Mouse (Mus musculus) stomach, embryonic 14.5 days (tissue): Measurements from ENCODE around the gene Mrps23. TPM values are rescaled to one million over a fixed set of nuclear protein-coding genes. Genes with fewer than 3 reads are reported as not detected.

ENCODE experiments used
- ATAC-seq: fragments of 200-750 bp; cut with Nextera tagmentation; 2 replicates; pipeline ENCODE4 v1.8.0; 2017; ENCODE audit warnings: low read depth, moderate TSS enrichment; ENCODE audit not compliant: insufficient number of reproducible peaks, insufficient read depth, low FRiP score
- H3K27ac ChIP-seq: fragments of 300-500 bp; sonication (generic); 2 replicates; pipeline ENCODE4 v1.5.1; 2014; ENCODE audit warnings: mild to moderate bottlenecking, low read length, moderate library complexity, mixed read lengths
- H3K27me3 ChIP-seq: fragments of 300-500 bp; sonication (generic); 2 replicates; pipeline ENCODE4 v1.6.1; 2014; ENCODE audit warnings: low read length, control low read depth, mixed read lengths; ENCODE audit not compliant: control insufficient read depth, insufficient read depth
- H3K36me3 ChIP-seq: fragments of 300-500 bp; sonication (generic); 2 replicates; pipeline ENCODE4 v1.6.1; 2014; ENCODE audit warnings: mild to moderate bottlenecking, control low read depth, low read length, moderate library complexity, mixed read lengths; ENCODE audit not compliant: control insufficient read depth, insufficient read depth
- H3K4me1 ChIP-seq: fragments of 300-500 bp; sonication (generic); 2 replicates; pipeline ENCODE4 v1.6.1; 2014; ENCODE audit warnings: low read length, control low read depth, mixed read lengths; ENCODE audit not compliant: control insufficient read depth, insufficient read depth
- H3K4me2 ChIP-seq: fragments of 300-500 bp; sonication (generic); replicated peaks from 2 replicates; pipeline ENCODE4 v1.6.1; 2014; ENCODE audit warnings: low read depth, low read length, control low read depth
- H3K4me3 ChIP-seq: fragments of 300-500 bp; sonication (generic); 2 replicates; pipeline ENCODE4 v1.5.1; 2014; ENCODE audit warnings: low read depth, low read length, control low read depth
- H3K9ac ChIP-seq: fragments of 300-500 bp; sonication (generic); replicated peaks from 2 replicates; pipeline ENCODE4 v1.6.1; 2014; ENCODE audit warnings: low read depth, mild to moderate bottlenecking, control low read depth, low read length, moderate library complexity, mixed read lengths
- H3K9me3 ChIP-seq: fragments of 300-500 bp; sonication (generic); 2 replicates; pipeline ENCODE4 v1.6.1; 2016; ENCODE audit warnings: low read depth, low read length, control low read depth; ENCODE audit not compliant: control insufficient read depth
- WGBS: fragments of 180-500 bp; shearing (Covaris S2); extraction: QIAGEN DNeasy Blood & Tissue Kit; methylation state at CpG from one replicate; pipeline ENCODE4 v1.1.7; 2014; 5-methylcytosine and 5-hydroxymethylcytosine counted together
- polyA plus RNA-seq: library from polyadenylated mRNA; unstranded; fragments of >200 nt; fragmentation: Nextera tagmentation; extraction: Ambion mirVana; gene quantifications from 2 replicates; pipeline ENCODE4 v1.2.1, GENCODE M21; 2014

Gene Mrps23
- polyA plus RNA-seq, 1 experiment from 2014 or later = 58.6 TPM

DNA sequence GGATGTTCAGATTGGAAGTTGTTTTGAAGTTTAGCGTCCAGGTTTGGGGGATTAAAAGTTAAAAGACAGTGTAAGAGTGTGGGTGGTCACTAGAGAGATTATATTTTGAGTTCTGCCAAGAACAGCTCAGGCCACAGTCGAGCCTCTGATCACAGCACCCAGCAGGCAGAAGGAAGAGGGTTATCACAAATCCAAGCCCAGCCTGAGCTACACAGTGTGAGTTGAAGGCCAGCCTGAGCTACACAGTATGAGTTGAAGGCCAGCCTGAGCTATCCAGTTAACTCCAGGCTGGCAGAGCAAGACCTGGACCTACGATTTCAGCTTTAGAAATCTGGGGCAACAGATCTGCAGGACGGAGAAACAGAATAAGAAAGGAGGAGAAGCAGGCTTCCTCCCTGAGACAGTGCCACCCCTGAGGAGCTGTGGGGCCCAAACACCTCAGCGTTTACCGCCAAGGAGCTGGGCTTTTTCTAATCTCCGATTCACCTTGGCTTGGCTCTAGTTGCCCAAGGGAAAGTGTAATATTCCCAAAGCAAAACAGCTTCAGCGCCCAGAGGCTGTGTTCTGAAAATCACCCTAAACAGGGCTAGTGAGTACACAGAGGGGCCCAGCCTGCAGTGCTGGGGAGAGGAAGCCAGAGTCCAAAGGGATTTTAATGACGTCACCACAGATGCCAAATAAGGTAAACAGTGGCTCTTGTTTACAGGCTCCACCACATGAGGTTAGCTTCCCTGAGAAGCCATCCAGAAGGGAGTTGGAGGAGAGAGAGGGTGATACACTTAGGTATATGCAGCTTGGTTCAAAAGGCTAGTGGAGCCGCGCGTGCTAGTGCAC lies 37.5 kb downstream of the Mrps23 start:
- H3K9ac ChIP-seq = no peak overlapping the region
- no peaks in the 10 kb centered on the region for H3K36me3 ChIP-seq
- no peaks in the 10 kb centered on the region for H3K9me3 ChIP-seq
- H3K27me3 ChIP-seq = no peaks in the 10 kb centered on the region
- no peak for ATAC-seq
- H3K4me1 ChIP-seq = peaks cover 4% of the 10 kb centered on the region; the same call in 1 of the 2 replicates
- H3K4me2 ChIP-seq = no peak overlapping the region
- no peak overlapping the region for H3K4me3 ChIP-seq
- H3K27ac ChIP-seq = no peak overlapping the region
- 45% methylated on average over 12 of the region's 12 CpGs for whole genome bisulfite sequencing

DNA sequence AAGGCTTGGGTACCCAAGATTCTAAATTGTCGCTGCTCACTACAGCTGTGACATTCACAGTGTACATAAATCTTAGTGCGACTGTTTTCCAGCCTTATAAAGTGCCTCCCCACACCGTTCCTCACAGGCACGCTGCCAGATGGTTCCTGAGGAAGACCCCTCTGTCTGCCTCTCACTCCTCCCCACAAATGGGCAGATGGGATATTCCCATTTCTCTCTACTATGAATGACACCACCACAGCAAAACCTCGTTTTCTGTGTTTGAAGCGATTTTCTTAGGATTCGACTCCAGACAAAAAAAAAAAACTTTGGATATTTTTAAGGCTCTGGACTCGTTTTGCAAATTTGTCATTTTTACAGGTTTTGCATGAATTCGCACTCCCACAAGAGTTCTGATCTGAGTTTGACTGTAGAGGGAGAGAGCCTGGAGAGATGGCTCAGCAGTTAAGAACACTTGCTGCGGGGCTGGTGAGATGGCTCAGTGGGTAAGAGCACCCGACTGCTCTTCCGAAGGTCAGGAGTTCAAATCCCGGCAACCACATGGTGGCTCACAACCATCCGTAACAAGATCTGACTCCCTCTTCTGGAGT lies 41.5 kb downstream of the Mrps23 start:
- Histone ChIP-seq H3K36me3 (no peaks in the 10 kb centered on the region), H3K4me2 (no peak overlapping the region), H3K9ac (no peak overlapping the region), H3K9me3 (no peaks in the 10 kb centered on the region), H3K4me1 (peaks cover 4% of the 10 kb centered on the region; the same call in 1 of the 2 replicates), H3K27me3 (no peaks in the 10 kb centered on the region), H3K4me3 (no peak overlapping the region), H3K27ac (no peak overlapping the region)
- WGBS = 75% methylated on average over 14 of the region's 14 CpGs
- ATAC-seq = no peak

DNA sequence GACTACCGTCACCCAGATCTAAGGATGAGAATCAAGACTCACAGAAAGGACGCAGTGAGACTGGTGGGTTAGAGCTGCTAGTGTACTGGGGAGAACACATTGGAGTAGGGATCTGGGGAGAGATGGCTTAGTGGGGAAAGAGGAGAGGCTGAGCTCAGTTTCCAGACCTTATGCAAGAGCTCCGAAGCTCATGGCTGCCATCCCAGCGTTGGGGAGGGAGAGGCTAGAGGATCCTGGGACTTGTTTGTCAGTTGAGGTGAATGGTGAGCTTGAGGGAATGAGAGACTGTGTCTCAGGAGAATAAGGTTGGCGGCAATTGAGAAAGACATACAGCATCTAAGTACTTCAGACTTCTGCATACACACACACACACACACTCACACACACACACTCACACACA lies 44.4 kb downstream of the Mrps23 start:
- H3K4me1 ChIP-seq = 0 out of 2 replicates have a peak, but pooled peaks cover 6% of the 10 kb centered on the region

DNA sequence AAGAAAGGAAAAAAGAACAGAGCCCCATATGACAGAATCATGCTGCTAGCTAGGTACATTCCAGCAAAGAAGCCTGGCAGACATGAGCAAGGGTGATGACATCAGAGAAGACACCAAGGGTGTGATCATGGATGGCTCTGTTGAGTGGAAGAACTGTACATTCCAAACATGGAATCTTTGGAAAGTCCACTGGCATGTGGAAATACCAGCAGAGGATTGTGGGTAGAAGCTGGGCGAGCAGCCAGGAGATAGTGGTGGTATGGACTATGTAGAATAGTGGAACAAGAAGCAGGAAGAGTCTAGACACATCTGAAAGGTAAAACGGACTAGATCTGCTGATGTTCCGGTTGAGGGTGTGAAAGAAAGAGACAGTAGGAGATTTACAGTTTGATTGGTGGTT lies 46.4 kb downstream of the Mrps23 start:
- H3K4me3 ChIP-seq = no peak overlapping the region
- no peak overlapping the region for H3K9ac ChIP-seq
- 79% methylated on average over 3 of the region's 3 CpGs for WGBS
- no peak overlapping the region for H3K4me2 ChIP-seq
- H3K9me3 ChIP-seq = no peaks in the 10 kb centered on the region
- H3K4me1 ChIP-seq = 0 out of 2 replicates have a peak, but pooled peaks cover 6% of the 10 kb centered on the region
- no peak overlapping the region for H3K27ac ChIP-seq
- no peak for ATAC-seq
- no peaks in the 10 kb centered on the region for H3K36me3 ChIP-seq
- no peaks in the 10 kb centered on the region for H3K27me3 ChIP-seq

More for the DNA sequence above, 44.4 kb downstream of the Mrps23 start:
- ATAC-seq = no peak
- Histone ChIP-seq H3K4me2 (no peak overlapping the region), H3K9me3 (no peaks in the 10 kb centered on the region), H3K9ac (no peak overlapping the region), H3K4me3 (no peak overlapping the region), H3K27me3 (no peaks in the 10 kb centered on the region), H3K36me3 (no peaks in the 10 kb centered on the region), H3K27ac (no peak overlapping the region)
- 60% methylated on average over 5 of the region's 5 CpGs for WGBS

GRCm38 (mm10) chr11:88251295-88251694 lies 47.1 kb downstream of the Mrps23 start:
- no peak for ATAC-seq
- H3K36me3 ChIP-seq = no peaks in the 10 kb centered on the region
- no peaks in the 10 kb centered on the region for H3K9me3 ChIP-seq
- no peak overlapping the region for H3K4me3 ChIP-seq
- H3K4me1 ChIP-seq = 0 out of 2 replicates have a peak, but pooled peaks cover 6% of the 10 kb centered on the region
- H3K27ac ChIP-seq = no peak overlapping the region
- H3K4me2 ChIP-seq = no peak overlapping the region
- 53% methylated on average over 7 of the region's 7 CpGs for WGBS
- no peaks in the 10 kb centered on the region for H3K27me3 ChIP-seq
- H3K9ac ChIP-seq = no peak overlapping the region

DNA sequence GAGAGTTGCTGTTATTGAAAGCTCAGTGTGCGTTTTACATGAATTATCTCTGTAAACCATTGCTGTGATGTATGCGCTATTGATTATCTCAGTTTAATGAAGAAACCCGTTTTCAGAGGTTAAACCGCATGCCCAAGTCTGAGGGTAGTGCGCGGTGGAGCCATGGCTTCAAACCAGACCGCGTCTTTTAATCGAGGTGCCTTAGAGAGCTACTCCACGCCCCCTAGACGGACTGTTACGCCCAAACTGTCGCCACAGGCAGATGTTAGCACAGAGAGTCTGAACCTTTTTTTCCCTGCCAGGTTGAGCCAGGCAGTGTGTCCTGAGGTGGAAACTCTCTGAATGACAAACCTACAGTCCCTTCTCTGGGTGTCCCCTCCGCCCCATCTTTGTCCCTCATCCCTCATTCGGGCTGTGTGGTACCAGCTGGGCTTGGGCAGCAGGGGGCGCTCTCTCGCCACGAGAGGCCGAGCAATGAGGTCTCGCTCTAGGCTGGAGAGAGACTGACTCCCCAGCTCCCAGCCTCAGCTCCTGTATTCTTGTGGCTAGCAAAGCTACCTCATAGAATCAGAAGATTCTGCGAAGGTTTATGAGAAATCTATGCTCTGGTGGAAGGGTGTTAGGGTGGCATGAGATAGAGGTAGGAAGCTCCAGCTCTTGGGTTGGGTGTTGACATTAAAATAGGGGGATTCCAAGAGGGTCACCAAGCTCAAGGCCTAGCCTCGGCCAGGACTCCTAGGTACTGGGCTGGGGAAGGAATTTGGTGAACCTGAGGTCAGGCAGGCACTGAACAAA lies 48.0 kb downstream of the Mrps23 start:
- peak; percentile 75; the same call in 1 of the 2 replicates for ATAC-seq
- no peak overlapping the region for H3K9ac ChIP-seq
- H3K36me3 ChIP-seq = no peaks in the 10 kb centered on the region
- no peak overlapping the region for H3K27ac ChIP-seq
- peak overlapping the region; percentile 5; the same call in 1 of the 2 replicates for H3K4me3 ChIP-seq
- H3K4me1 ChIP-seq = 0 out of 2 replicates have a peak, but pooled peaks cover 6% of the 10 kb centered on the region
- H3K4me2 ChIP-seq = peak overlapping the region; percentile 40
- H3K9me3 ChIP-seq = no peaks in the 10 kb centered on the region
- WGBS = 14% methylated on average over 22 of the region's 22 CpGs
- H3K27me3 ChIP-seq = no peaks in the 10 kb centered on the region

DNA sequence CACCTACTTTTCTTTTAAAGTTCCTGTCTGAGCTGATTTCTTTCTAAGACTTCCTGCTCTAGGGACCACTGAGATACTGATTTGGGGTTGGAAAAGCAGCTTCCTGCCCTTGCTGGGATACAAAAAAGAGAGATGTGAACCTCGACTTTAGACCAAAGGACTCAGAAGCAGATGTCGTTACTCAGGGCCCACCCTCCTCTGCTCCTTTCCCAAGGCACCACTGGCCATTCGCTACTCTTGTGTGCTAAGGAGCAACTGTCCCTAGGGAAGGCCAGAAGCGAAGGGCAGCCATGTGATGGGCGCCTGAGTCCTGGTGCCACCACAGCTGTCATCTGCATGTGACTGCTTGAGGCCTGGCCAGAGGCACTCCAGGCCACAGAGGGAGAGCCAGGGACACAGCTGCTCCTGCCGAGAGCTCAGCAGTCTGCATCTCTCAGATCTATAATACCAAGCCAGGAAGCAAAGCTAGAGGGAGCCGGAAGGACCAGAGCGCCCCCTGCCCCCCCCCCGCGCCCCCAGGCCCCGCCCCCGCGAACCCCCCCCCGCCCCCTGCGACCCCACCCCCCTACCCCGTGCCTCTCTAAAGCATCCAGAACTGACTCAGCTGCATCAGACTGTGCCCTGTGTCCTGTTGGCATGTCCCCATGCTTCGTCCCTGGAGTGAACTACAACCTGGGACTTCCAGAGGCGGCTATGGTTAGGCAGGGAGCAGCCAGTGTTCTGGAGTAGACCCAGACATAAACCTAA lies 48.8 kb downstream of the Mrps23 start:
- no peak overlapping the region for H3K9ac ChIP-seq
- H3K4me3 ChIP-seq = no peak overlapping the region
- 0 out of 2 replicates have a peak, but pooled peaks cover 6% of the 10 kb centered on the region for H3K4me1 ChIP-seq
- H3K9me3 ChIP-seq = no peaks in the 10 kb centered on the region
- H3K27me3 ChIP-seq = no peaks in the 10 kb centered on the region
- 25% methylated on average over 18 of the region's 18 CpGs for WGBS
- no peak overlapping the region for H3K4me2 ChIP-seq
- no peaks in the 10 kb centered on the region for H3K36me3 ChIP-seq
- H3K27ac ChIP-seq = no peak overlapping the region
- no peak for ATAC-seq
